Mouse (Mus musculus) lung, embryonic 14.5 days (tissue): ENCODE results near the gene H2-M10.6. TPM values are rescaled to one million over a fixed set of nuclear protein-coding genes. Genes with fewer than 3 reads are reported as not detected.

Experiments used
- ATAC-seq: fragments of 200-750 bp; cut with Nextera tagmentation; 2 replicates; pipeline ENCODE4 v1.8.0; 2017; ENCODE audit warnings: mild to moderate bottlenecking, moderate TSS enrichment, moderate library complexity; ENCODE audit not compliant: insufficient read depth
- DNase-seq: peaks from one replicate; pipeline ENCODE4 v3.0.0-alpha.2; 2015
- H3K27ac ChIP-seq: fragments of 300-500 bp; sonication (generic); 2 replicates; pipeline ENCODE4 v1.5.1; 2014; ENCODE audit warnings: low read depth, mild to moderate bottlenecking, moderate library complexity
- H3K27me3 ChIP-seq: fragments of 300-500 bp; sonication (generic); 2 replicates; pipeline ENCODE4 v1.6.1; 2014; ENCODE audit warnings: low read length, control low read depth; ENCODE audit not compliant: insufficient read depth
- H3K36me3 ChIP-seq: fragments of 300-500 bp; sonication (generic); 2 replicates; pipeline ENCODE4 v1.6.1; 2014; ENCODE audit warnings: control low read depth; ENCODE audit not compliant: insufficient read depth
- H3K4me1 ChIP-seq: fragments of 300-500 bp; sonication (generic); 2 replicates; pipeline ENCODE4 v1.6.1; 2014; ENCODE audit warnings: antibody characterized with exemption, control low read depth; ENCODE audit not compliant: insufficient read depth
- H3K4me2 ChIP-seq: fragments of 300-500 bp; sonication (generic); 2 replicates; pipeline ENCODE4 v1.6.1; 2014; ENCODE audit warnings: mild to moderate bottlenecking
- H3K4me3 ChIP-seq: fragments of 300-500 bp; sonication (generic); 2 replicates; pipeline ENCODE4 v1.5.1; 2014; ENCODE audit warnings: low read depth, low read length
- H3K9ac ChIP-seq: fragments of 300-500 bp; sonication (generic); 2 replicates; pipeline ENCODE4 v1.6.1; 2014
- H3K9me3 ChIP-seq: fragments of 300-500 bp; sonication (generic); 2 replicates; pipeline ENCODE4 v1.6.1; 2016; ENCODE audit warnings: low read depth, low read length, control low read depth
- CTCF ChIP-seq: IDR thresholded peaks from 2 replicates; pipeline ENCODE4 v1.5.1; 2016; ENCODE audit warnings: antibody characterized with exemption, low read depth
- WGBS: fragments of 180-500 bp; shearing (Covaris S2); extraction: QIAGEN DNeasy Blood & Tissue Kit; methylation state at CpG from one replicate; pipeline ENCODE4 v1.1.7; 2014; 5-methylcytosine and 5-hydroxymethylcytosine counted together
- polyA plus RNA-seq: library from polyadenylated mRNA; unstranded; fragments of >200 nt; fragmentation: Nextera tagmentation; extraction: Ambion mirVana; gene quantifications from 2 replicates; pipeline ENCODE4 v1.2.1, GENCODE M21; 2014

Gene H2-M10.6
- polyA plus RNA-seq, 1 experiment from 2014 or later, result not detected

- H3K27ac ChIP-seq, result no peak overlapping the region
- peaks cover 5% of the 10 kb centered on the region; the same call in 1 of the 2 replicates for H3K4me1 ChIP-seq
- 0 out of 2 replicates have a peak, but pooled peaks cover 4% of the 10 kb centered on the region for H3K36me3 ChIP-seq
- no peak for TF ChIP-seq CTCF
- no peak for DNase-seq
- H3K9me3 ChIP-seq, result no peaks in the 10 kb centered on the region
- no peak for ATAC-seq
- no peaks in the 10 kb centered on the region for H3K27me3 ChIP-seq
- no peak overlapping the region for H3K4me3 ChIP-seq
- no peak overlapping the region for H3K4me2 ChIP-seq
- H3K9ac ChIP-seq, result no peak overlapping the region
Observed at GRCm38 (mm10) chr17:36840961-36841445, 29.0 kb downstream of the H2-M10.6 start.

GRCm38 (mm10) chr17:36843696-36844095 is 31.7 kb downstream of the H2-M10.6 start:
- no peak overlapping the region for H3K4me3 ChIP-seq
- H3K4me1 ChIP-seq, result no peaks in the 10 kb centered on the region
- no peaks in the 10 kb centered on the region for H3K9me3 ChIP-seq
- WGBS, result 84% methylated on average over 7 of the region's 7 CpGs
- H3K27ac ChIP-seq, result no peak overlapping the region
- no peak overlapping the region for H3K4me2 ChIP-seq
- TF ChIP-seq CTCF, result no peak
- H3K36me3 ChIP-seq, result 0 out of 2 replicates have a peak, but pooled peaks cover 4% of the 10 kb centered on the region
- no peaks in the 10 kb centered on the region for H3K27me3 ChIP-seq
- DNase-seq, result no peak
- H3K9ac ChIP-seq, result no peak overlapping the region
- no peak for ATAC-seq

DNA sequence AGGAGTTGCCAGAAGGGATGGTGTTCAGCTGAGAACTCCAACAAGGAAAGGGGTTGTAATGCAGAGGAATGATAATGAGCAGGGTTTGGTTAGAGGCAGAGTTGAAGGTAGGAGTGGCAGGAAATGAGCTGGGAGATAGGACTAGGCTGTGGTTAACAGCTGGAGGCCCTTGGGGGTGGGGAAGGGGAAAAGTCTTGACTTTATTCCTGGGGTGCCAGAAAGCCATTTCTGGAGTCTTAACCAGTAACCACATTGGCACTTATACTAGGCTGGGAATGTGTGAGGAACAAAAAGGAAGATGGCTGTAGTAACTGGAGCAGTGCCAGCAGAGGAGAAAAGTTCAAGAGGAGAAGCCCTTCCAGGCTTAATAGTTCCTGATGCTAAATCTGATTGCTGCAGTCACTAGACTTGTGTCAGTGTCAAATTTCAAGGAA is 32.3 kb downstream of the H2-M10.6 start:
- 0 out of 2 replicates have a peak, but pooled peaks cover 4% of the 10 kb centered on the region for H3K36me3 ChIP-seq
- no peak overlapping the region for H3K4me2 ChIP-seq

DNA sequence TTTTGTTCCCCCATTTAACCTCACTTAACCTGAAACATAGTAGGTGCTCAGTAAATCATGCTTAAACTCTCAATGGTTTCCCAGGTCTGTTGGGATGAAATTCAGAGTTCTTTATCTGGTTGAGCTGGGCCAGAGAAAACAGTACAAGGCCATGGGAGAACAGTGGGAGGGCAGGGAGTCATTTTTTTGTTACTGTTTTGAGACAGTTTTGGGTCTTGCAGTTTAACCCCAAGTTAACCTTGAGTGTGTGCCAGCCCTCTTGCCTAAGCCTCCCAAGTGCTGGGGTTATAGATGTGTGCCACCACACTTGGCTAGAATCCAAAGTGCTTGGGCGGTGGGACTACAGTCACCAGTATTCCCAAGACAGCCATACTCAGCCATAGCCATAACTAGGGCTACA is 32.8 kb downstream of the H2-M10.6 start:
- Histone ChIP-seq H3K36me3 (0 out of 2 replicates have a peak, but pooled peaks cover 4% of the 10 kb centered on the region), H3K9ac (no peak overlapping the region), H3K4me2 (no peak overlapping the region), H3K4me3 (no peak overlapping the region), H3K27ac (no peak overlapping the region), H3K27me3 (no peaks in the 10 kb centered on the region), H3K4me1 (no peaks in the 10 kb centered on the region), H3K9me3 (no peaks in the 10 kb centered on the region)
- DNase-seq, result no peak
- WGBS, result 49% methylated on average over 1 of the region's 1 CpGs
- ATAC-seq, result no peak
- no peak for TF ChIP-seq CTCF

More for the DNA sequence above, 32.3 kb downstream of the H2-M10.6 start:
- H3K27ac ChIP-seq, result no peak overlapping the region
- no peaks in the 10 kb centered on the region for H3K9me3 ChIP-seq
- no peak overlapping the region for H3K4me3 ChIP-seq
- 0 out of 2 replicates have a peak, but pooled peaks have one; percentile 8 for ATAC-seq
- H3K4me1 ChIP-seq, result no peaks in the 10 kb centered on the region
- TF ChIP-seq CTCF, result no peak
- peak; percentile 22 for DNase-seq
- H3K9ac ChIP-seq, result no peak overlapping the region
- no peaks in the 10 kb centered on the region for H3K27me3 ChIP-seq

GRCm38 (mm10) chr17:36848911-36849310 is 36.9 kb downstream of the H2-M10.6 start:
- ATAC-seq, result no peak
- Histone ChIP-seq H3K36me3 (peaks cover 28% of the 10 kb centered on the region), H3K27me3 (no peaks in the 10 kb centered on the region), H3K27ac (no peak overlapping the region), H3K4me2 (no peak overlapping the region), H3K4me3 (no peak overlapping the region), H3K9ac (no peak overlapping the region), H3K9me3 (no peaks in the 10 kb centered on the region), H3K4me1 (no peaks in the 10 kb centered on the region)
- no peak for TF ChIP-seq CTCF
- DNase-seq, result no peak
- 81% methylated on average over 5 of the region's 5 CpGs for WGBS

- Histone ChIP-seq H3K9me3 (no peaks in the 10 kb centered on the region), H3K4me1 (no peaks in the 10 kb centered on the region), H3K27me3 (no peaks in the 10 kb centered on the region), H3K36me3 (peaks cover 39% of the 10 kb centered on the region), H3K4me3 (no peak overlapping the region), H3K4me2 (no peak overlapping the region), H3K9ac (no peak overlapping the region), H3K27ac (no peak overlapping the region)
- ATAC-seq, result no peak
- no peak for DNase-seq
- WGBS, result 80% methylated on average over 2 of the region's 2 CpGs
- no peak for TF ChIP-seq CTCF
Observed at GRCm38 (mm10) chr17:36849992-36850391, 38.0 kb downstream of the H2-M10.6 start.

DNA sequence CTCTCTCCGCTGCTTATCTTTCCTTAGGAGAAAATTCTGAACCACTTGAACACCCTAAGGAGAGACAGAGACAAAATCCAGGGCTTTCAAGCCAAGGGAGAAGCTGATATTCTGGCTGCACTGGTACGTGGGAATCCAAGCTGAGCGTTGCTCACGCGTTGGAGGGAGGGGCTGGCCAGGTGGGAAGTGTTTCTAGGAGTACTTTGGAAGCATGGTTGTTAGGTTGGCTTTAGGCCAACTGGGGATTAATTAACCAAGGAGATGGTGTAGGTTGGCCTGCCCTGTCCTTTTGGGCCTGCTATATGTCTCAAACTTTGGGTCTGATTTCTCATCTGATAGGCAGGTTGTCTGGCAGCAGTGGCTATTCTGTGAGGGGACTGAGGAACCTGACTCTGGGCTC is 39.2 kb downstream of the H2-M10.6 start:
- DNase-seq (no peak), ATAC-seq (no peak; the same call in 1 of the 2 replicates)
- 66% methylated on average over 5 of the region's 5 CpGs for WGBS

More for the DNA sequence above, 39.2 kb downstream of the H2-M10.6 start:
- H3K27me3 ChIP-seq, result no peaks in the 10 kb centered on the region
- peaks cover 50% of the 10 kb centered on the region for H3K36me3 ChIP-seq
- H3K27ac ChIP-seq, result no peak overlapping the region
- no peaks in the 10 kb centered on the region for H3K9me3 ChIP-seq
- no peak overlapping the region for H3K9ac ChIP-seq
- no peak for TF ChIP-seq CTCF
- H3K4me1 ChIP-seq, result no peaks in the 10 kb centered on the region
- H3K4me3 ChIP-seq, result no peak overlapping the region
- H3K4me2 ChIP-seq, result no peak overlapping the region
